Mouse (Mus musculus) lung, postnatal 0 days (tissue): ENCODE measurements around the gene Prkcb.

ENCODE experiments used
- CTCF ChIP-seq: IDR thresholded peaks from 2 replicates; pipeline ENCODE4 v1.5.1; 2016; ENCODE audit warnings: antibody characterized with exemption, mild to moderate bottlenecking
- EP300 ChIP-seq: IDR thresholded peaks from 2 replicates; pipeline ENCODE4 v1.6.1; 2016; ENCODE audit warnings: antibody characterized with exemption, mild to moderate bottlenecking, control low read depth

GRCm38 (mm10) chr7:122575506-122575905 is 287.0 kb downstream of the Prkcb start:
- TF ChIP-seq CTCF = no peak
- TF ChIP-seq EP300 = no peak
